Comparison of ENCODE assay signal across 14 mouse cellular contexts in genomic region chr1:63192306-63193065, GRCm38 (mm10). TPM values are rescaled to one million over a fixed set of nuclear protein-coding genes. Genes with fewer than 3 reads are reported as not detected.
"Had no signal": no experiment of that assay in that cellular context is flagged by ENCODE, and none has a peak within 500 bp of the region (broad histone marks: within the 10 kb centered on the region; RNA-seq: fewer than 3 reads in every experiment).

No protein-coding gene starts in this region.

- H3K27me3 ChIP-seq: midbrain, embryonic 12.5 days; neural tube, embryonic 15.5 days had no signal

- H3K9me3 ChIP-seq: limb, embryonic 13.5 days; liver, embryonic 15.5 days; midbrain, embryonic 12.5 days; neural tube, embryonic 15.5 days had no signal

- ATAC-seq: midbrain, embryonic 16.5 days had no signal

- H3K36me3 ChIP-seq: limb, embryonic 13.5 days; liver, embryonic 15.5 days; midbrain, embryonic 12.5 days; neural tube, embryonic 15.5 days had no signal

- H3K4me3 ChIP-seq: limb, embryonic 13.5 days; liver, embryonic 15.5 days; midbrain, embryonic 12.5 days; neural tube, embryonic 15.5 days had no signal

- H3K27ac ChIP-seq: limb, embryonic 13.5 days; liver, embryonic 15.5 days; midbrain, embryonic 12.5 days; neural tube, embryonic 15.5 days had no signal

- H3K4me2 ChIP-seq: limb, embryonic 13.5 days; liver, embryonic 11.5 days; liver, embryonic 15.5 days; lung, embryonic 14.5 days; midbrain, embryonic 12.5 days; neural tube, embryonic 15.5 days had no signal

- H3K4me1 ChIP-seq: liver, embryonic 15.5 days; midbrain, embryonic 12.5 days had no signal

- DNase-seq: kidney, adult 18-20 months; left cerebral cortex, postnatal 4 days; lung, embryonic 14.5 days; right cerebral cortex, adult 18-20 months; thymus, adult 2 months; thymus, postnatal 25 days had no signal

- H3K9ac ChIP-seq: limb, embryonic 13.5 days; liver, embryonic 15.5 days; lung, embryonic 14.5 days; midbrain, embryonic 12.5 days; neural tube, embryonic 15.5 days had no signal

RNA-seq across cellular contexts. Expression of gene Gpr1, which starts 21.9 kb away (rescaled TPM):
- total RNA-seq: megakaryocyte-erythroid progenitor cell, adult 5-6 weeks had no signal
- polyA plus RNA-seq: intestine, embryonic 14.5 days; lung, embryonic 14.5 days had no signal
